In genomic region chr5:150426595-150426994, GRCm38 (mm10) we compare ENCODE assay signal across 10 mouse cellular contexts.
DNase-seq lines count a peak whose midpoint lies in the region; ATAC-seq and TF ChIP-seq lines count a peak whose summit lies in the region.
"Had no signal": no experiment of that assay in that cellular context is flagged by ENCODE, and none has a peak within 500 bp of the region (broad histone marks: within the 10 kb centered on the region; RNA-seq: fewer than 3 reads in every experiment).

No protein-coding gene starts in this region.

- H3K36me3 ChIP-seq in heart, adult 2 months (ENCODE audit: control insufficient read depth, insufficient read depth, low read length), result no peaks in the 10 kb centered on the region
- H3K36me3 ChIP-seq in heart, embryonic 10.5 days, result peaks cover 72% of the 10 kb centered on the region
- H3K36me3 ChIP-seq in spleen, adult 2 months (ENCODE audit: control insufficient read depth, insufficient read depth, low read length), result peaks cover 12% of the 10 kb centered on the region
- peaks cover 87% of the 10 kb centered on the region for H3K36me3 ChIP-seq in neural tube, embryonic 15.5 days

- no peaks in the 10 kb centered on the region for H3K27me3 ChIP-seq in heart, adult 2 months (ENCODE audit: control insufficient read depth, insufficient read depth, low read length)
- H3K27me3 ChIP-seq in heart, embryonic 10.5 days (ENCODE audit: insufficient read depth, poor library complexity, severe bottlenecking), result no peaks in the 10 kb centered on the region
- H3K27me3 ChIP-seq in spleen, adult 2 months (ENCODE audit: control insufficient read depth, insufficient read depth, low read length), result no peaks in the 10 kb centered on the region
- H3K27me3 ChIP-seq in neural tube, embryonic 15.5 days (replicated peaks), result no peaks in the 10 kb centered on the region
- H3K27me3 ChIP-seq: hindbrain, embryonic 15.5 days; megakaryocyte, embryonic 14.5 days had no signal

- no peak overlapping the region for H3K9ac ChIP-seq in heart, adult 2 months (ENCODE audit: low read depth, low read length)
- H3K9ac ChIP-seq in neural tube, embryonic 15.5 days (replicated peaks), result no peak overlapping the region
- H3K9ac ChIP-seq: hindbrain, embryonic 15.5 days had no signal

- no peaks in the 10 kb centered on the region for H3K9me3 ChIP-seq in heart, embryonic 10.5 days
- no peaks in the 10 kb centered on the region for H3K9me3 ChIP-seq in neural tube, embryonic 15.5 days (replicated peaks)
- H3K9me3 ChIP-seq: hindbrain, embryonic 15.5 days; megakaryocyte, embryonic 14.5 days had no signal

- no peak for ATAC-seq in neural tube, embryonic 15.5 days (ENCODE audit: low FRiP score)

- no peak for TF ChIP-seq POLR2A in heart, adult 2 months (IDR thresholded peaks at IDR 0.05; ENCODE audit: insufficient read depth, low read depth, low read length)
- TF ChIP-seq POLR2A in spleen, adult 2 months (IDR thresholded peaks at IDR 0.05; ENCODE audit: low read depth, low read length), result no peak

- intact Hi-C loops in heart, adult 2 months (cut with DNase I), result loop anchor here (2.0 to 5.0 kb wide), 2 partner anchors 194 to 258 kb away; no protein-coding TSS in a partner anchor

- no peak overlapping the region for H3K4me3 ChIP-seq in heart, adult 2 months
- H3K4me3 ChIP-seq in heart, embryonic 10.5 days, result no peak overlapping the region
- H3K4me3 ChIP-seq in spleen, adult 2 months (ENCODE audit: extremely low read depth, insufficient read depth, insufficient read length), result no peak overlapping the region
- no peak overlapping the region for H3K4me3 ChIP-seq in layer of hippocampus, adult 2 months
- no peak overlapping the region for H3K4me3 ChIP-seq in neural tube, embryonic 15.5 days (replicated peaks)
- H3K4me3 ChIP-seq: hindbrain, embryonic 15.5 days; megakaryocyte, embryonic 14.5 days had no signal

- no peak for TF ChIP-seq EP300 in heart, adult 2 months (IDR thresholded peaks at IDR 0.05; ENCODE audit: insufficient read depth, low read depth, low read length)

- H3K4me2 ChIP-seq in neural tube, embryonic 15.5 days, result no peak overlapping the region
- H3K4me2 ChIP-seq: hindbrain, embryonic 15.5 days had no signal

- TF ChIP-seq CTCF in heart, adult 2 months (IDR thresholded peaks at IDR 0.05), result peak; percentile 84
- TF ChIP-seq CTCF in spleen, adult 2 months (IDR thresholded peaks at IDR 0.05; ENCODE audit: extremely low read depth, insufficient read depth, insufficient read length, insufficient replicate concordance), result peak; percentile 34; the same call in 1 of the 2 replicates
- TF ChIP-seq CTCF in layer of hippocampus, adult 2 months (conservative IDR thresholded peaks at IDR 0.05), result peak; percentile 85

- no peak overlapping the region for H3K27ac ChIP-seq in heart, adult 2 months
- no peak overlapping the region for H3K27ac ChIP-seq in heart, embryonic 10.5 days
- no peak overlapping the region for H3K27ac ChIP-seq in spleen, adult 2 months (ENCODE audit: insufficient read depth, low read length)
- no peak overlapping the region for H3K27ac ChIP-seq in layer of hippocampus, adult 2 months
- H3K27ac ChIP-seq in neural tube, embryonic 15.5 days (replicated peaks), result no peak overlapping the region
- H3K27ac ChIP-seq: hindbrain, embryonic 15.5 days had no signal

- H3K4me1 ChIP-seq in heart, adult 2 months (ENCODE audit: control insufficient read depth, insufficient read depth, low read length), result no peaks in the 10 kb centered on the region
- H3K4me1 ChIP-seq in heart, embryonic 10.5 days, result no peaks in the 10 kb centered on the region
- no peaks in the 10 kb centered on the region for H3K4me1 ChIP-seq in spleen, adult 2 months (ENCODE audit: control insufficient read depth, insufficient read depth, insufficient read length)
- no peaks in the 10 kb centered on the region for H3K4me1 ChIP-seq in neural tube, embryonic 15.5 days
- H3K4me1 ChIP-seq: hindbrain, embryonic 15.5 days; megakaryocyte, embryonic 14.5 days had no signal

- DNase-seq in heart, adult 2 months, result peak in 1 of 2 experiments; percentile 42
- no peak for DNase-seq in heart, embryonic 10.5 days (ENCODE audit: low spot score)
- peak in 1 of 2 experiments; percentile 16 for DNase-seq in spleen, adult 2 months (ENCODE audit: low read depth in 1 of 2, low spot score in 2 of 2)
- no peak for DNase-seq in spleen, adult 12 weeks (ENCODE audit: low spot score)
- DNase-seq in cerebellum, adult 18-20 months, result peak; percentile 61 to 65
- DNase-seq in layer of hippocampus, adult 2 months (ENCODE audit: low spot score in 2 of 2), result peak; percentile 26 to 57
- DNase-seq in right cerebral cortex, postnatal 14 days, result peak; percentile 68

- no peaks in the 10 kb centered on the region for H3K79me2 ChIP-seq in heart, adult 2 months (replicated peaks; ENCODE audit: control insufficient read depth, insufficient read depth, low read length)

- 74% methylated on average over 3 of the region's 3 CpGs for WGBS in heart, adult 2 months
- 83% methylated on average over 3 of the region's 3 CpGs for WGBS in heart, embryonic 10.5 days
- WGBS in spleen, adult 2 months, result 87% methylated on average over 3 of the region's 3 CpGs
- 78% methylated on average over 3 of the region's 3 CpGs for WGBS in neural tube, embryonic 15.5 days

Comparison
In these comparisons a context has a peak if more than half of its experiments do, and no peak if none do; other contexts are left out.
1. DNase-seq: peak in cerebellum, adult 18-20 months (2 of 2), layer of hippocampus, adult 2 months (2 of 2) and right cerebral cortex, postnatal 14 days (single experiment); none in heart, embryonic 10.5 days (single experiment) and spleen, adult 12 weeks (single experiment).
2. CTCF ChIP-seq: peak in every context shown above with its lines; median percentile 85 in layer of hippocampus, adult 2 months; 84 in heart, adult 2 months; 34 in spleen, adult 2 months.